Mouse (Mus musculus): ENCODE results near the gene Hcst. TPM values are rescaled to one million over a fixed set of nuclear protein-coding genes. Genes with fewer than 3 reads are reported as not detected.

Hcst gene
- polyA plus RNA-seq, 1 experiment: not detected

DNA sequence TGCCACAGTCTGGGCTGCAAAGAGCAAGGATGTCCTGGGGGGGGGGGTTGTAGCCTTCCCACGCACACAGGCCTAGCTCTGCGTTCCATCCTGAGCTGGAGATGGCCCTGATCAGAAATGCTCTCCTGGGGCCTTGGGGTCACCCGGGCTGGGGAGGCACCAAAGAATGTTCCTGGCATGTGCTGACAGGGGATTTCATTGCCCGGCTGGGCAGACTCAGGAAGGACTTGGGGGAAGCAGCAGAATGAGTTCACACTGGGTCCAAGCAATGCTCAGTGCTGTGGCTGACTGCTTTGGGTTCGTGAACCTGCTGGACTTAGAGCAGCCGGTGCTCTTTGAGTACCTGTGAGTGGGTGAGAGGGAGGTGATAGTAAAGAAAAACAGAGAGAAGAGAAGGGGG, 39.8 kb upstream of the Hcst start:
- Histone ChIP-seq H3ac (ENCODE audit: control insufficient read depth, insufficient read length) (no peak overlapping the region), H3K4me3 (no peak overlapping the region), H3K36me3 (ENCODE audit: control insufficient read depth, insufficient read depth) (no peaks in the 10 kb centered on the region), H3K79me2 (ENCODE audit: control insufficient read depth, insufficient read depth) (no peaks in the 10 kb centered on the region), H3K4me2 (ENCODE audit: low read depth) (no peak overlapping the region), H3K27me3 (ENCODE audit: control insufficient read depth, insufficient read depth, insufficient read length) (peaks cover 82% of the 10 kb centered on the region)
- TF ChIP-seq SRF (IDR thresholded peaks at IDR 0.05; ENCODE audit: control insufficient read depth, insufficient read length, low read depth) (no peak), POLR2A (IDR thresholded peaks at IDR 0.05; ENCODE audit: insufficient read length, low read depth) (no peak), MYOG (IDR thresholded peaks at IDR 0.05; ENCODE audit: control insufficient read depth in 1 of 3, insufficient read depth in 1 of 3, insufficient read length in 2 of 3, low read depth in 2 of 3) (no peak), MAX (IDR thresholded peaks at IDR 0.05; ENCODE audit: low read depth) (no peak), E2F4 (IDR thresholded peaks at IDR 0.05; ENCODE audit: insufficient read depth) (no peak), TCF3 (IDR thresholded peaks at IDR 0.05; ENCODE audit: insufficient read length, low read depth) (no peak), TCF12 (IDR thresholded peaks at IDR 0.05; ENCODE audit: insufficient read depth, poor library complexity, severe bottlenecking) (no peak), MYOD1 (IDR thresholded peaks at IDR 0.05; ENCODE audit: control insufficient read depth in 1 of 3, insufficient read length in 2 of 3, low read depth in 2 of 3) (no peak), USF1 (IDR thresholded peaks at IDR 0.05; ENCODE audit: low read depth) (no peak), POLR2AphosphoS2 (IDR thresholded peaks at IDR 0.05; ENCODE audit: insufficient read length, low read depth) (no peak), CEBPB (IDR thresholded peaks at IDR 0.05; ENCODE audit: insufficient read depth, poor library complexity, severe bottlenecking) (no peak), REST (IDR thresholded peaks at IDR 0.05; ENCODE audit: insufficient read depth, insufficient read length) (no peak)

DNA sequence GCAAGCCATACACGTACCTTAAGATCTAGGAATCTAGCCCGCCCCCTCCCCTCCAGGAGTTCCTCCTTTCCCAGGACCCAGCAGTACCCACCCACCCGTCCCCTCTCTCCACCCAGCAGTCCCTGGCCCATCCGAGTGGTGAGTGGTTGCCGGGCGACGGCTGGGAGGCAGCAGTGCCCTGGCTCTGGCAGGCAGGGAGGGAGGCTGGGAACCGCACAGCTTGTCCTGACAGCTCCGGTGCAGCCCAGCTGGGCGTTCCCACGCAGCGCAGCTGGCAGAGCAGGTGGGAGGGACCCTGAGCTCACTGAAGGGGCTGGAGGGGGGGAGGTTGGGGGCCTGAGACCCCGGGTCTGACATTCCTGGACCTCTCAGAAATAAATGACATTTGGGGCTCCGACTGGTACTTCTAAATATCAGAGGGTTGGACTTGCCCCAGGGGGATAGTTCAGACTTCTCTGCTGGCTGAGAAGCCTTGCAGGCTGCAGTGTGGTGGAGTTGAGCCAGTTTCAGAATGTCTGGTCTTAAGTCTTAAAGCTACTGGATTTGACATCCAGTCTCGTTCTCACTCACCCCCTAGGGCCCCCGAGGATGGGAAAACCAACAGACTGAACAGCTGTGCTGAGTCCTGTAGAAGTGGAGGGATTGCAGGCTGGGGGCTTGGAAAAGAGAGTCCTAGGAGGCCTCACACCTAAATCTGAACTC, 38.1 kb upstream of the Hcst start, which contains the start of the genes Kirrel2 and Nphs1:
TSS of gene Kirrel2 (minus strand) at position 62 of the 702 bp plus-strand sequence.
TSS of gene Nphs1 (plus strand) at position 687 of the 702 bp plus-strand sequence.
- no peak within 1 kb of the TSS for H3K4me3 ChIP-seq

DNA sequence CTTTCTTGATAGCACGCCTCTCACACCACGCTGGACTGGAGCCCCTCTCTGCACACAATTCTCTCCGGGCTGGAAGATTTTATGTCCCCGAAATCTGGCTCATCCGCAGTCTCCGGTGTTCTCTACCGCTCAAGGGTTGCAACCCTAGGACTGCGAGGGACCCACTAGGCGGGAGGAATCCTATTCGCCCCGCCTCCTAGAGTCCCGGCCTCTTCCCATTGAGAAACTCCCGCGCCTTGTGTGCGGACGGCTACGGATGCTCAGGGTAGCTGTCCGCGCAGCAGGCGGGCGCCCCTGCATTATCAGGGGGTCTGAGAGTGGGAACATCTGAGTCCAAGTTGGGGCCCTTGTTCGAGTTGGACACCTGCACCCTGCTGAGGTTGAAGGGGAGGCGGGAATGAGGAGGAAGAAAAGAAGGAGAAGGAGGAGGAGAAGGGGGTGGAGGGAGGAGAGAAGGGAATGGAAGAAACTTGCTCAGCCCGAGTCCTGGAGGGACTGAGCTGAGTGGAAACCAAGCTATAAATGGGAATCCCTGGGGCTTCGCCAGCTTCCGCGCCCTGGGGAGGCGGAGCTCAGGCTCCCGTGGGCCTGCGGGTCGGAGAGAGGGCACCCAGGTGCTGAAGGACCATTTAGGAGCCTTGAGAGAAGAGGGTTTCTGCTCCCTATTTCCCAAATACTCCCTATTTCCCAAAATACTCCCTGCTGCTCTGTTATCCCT, 37.4 kb upstream of the Hcst start:
- Histone ChIP-seq H3K4me3 (no peak overlapping the region), H3ac (ENCODE audit: control insufficient read depth, insufficient read length) (no peak overlapping the region)
- TF ChIP-seq TCF12 (IDR thresholded peaks at IDR 0.05; ENCODE audit: insufficient read depth, poor library complexity, severe bottlenecking) (no peak), E2F4 (IDR thresholded peaks at IDR 0.05; ENCODE audit: insufficient read depth) (no peak), MYOD1 (IDR thresholded peaks at IDR 0.05; ENCODE audit: control insufficient read depth in 1 of 3, insufficient read length in 2 of 3, low read depth in 2 of 3) (no peak), SRF (IDR thresholded peaks at IDR 0.05; ENCODE audit: control insufficient read depth, insufficient read length, low read depth) (no peak), POLR2AphosphoS2 (IDR thresholded peaks at IDR 0.05; ENCODE audit: insufficient read length, low read depth) (no peak), MAX (IDR thresholded peaks at IDR 0.05; ENCODE audit: low read depth) (no peak)

More for the DNA sequence above, 38.1 kb upstream of the Hcst start, which contains the start of the genes Kirrel2 and Nphs1:
- Histone ChIP-seq H3ac (ENCODE audit: control insufficient read depth, insufficient read length) (no peak within 1 kb of the TSS), H3K27me3 (ENCODE audit: control insufficient read depth, insufficient read depth, insufficient read length) (peaks cover 88% of the 10 kb centered on the region), H3K79me2 (ENCODE audit: control insufficient read depth, insufficient read depth) (no peaks in the 10 kb centered on the region), H3K36me3 (ENCODE audit: control insufficient read depth, insufficient read depth) (no peaks in the 10 kb centered on the region), H3K4me2 (ENCODE audit: low read depth) (no peak within 1 kb of the TSS)
- TF ChIP-seq MYOD1 (IDR thresholded peaks at IDR 0.05; ENCODE audit: control insufficient read depth in 1 of 3, insufficient read length in 2 of 3, low read depth in 2 of 3) (no peak), CEBPB (IDR thresholded peaks at IDR 0.05; ENCODE audit: insufficient read depth, poor library complexity, severe bottlenecking) (no peak), TCF3 (IDR thresholded peaks at IDR 0.05; ENCODE audit: insufficient read length, low read depth) (no peak), POLR2AphosphoS2 (IDR thresholded peaks at IDR 0.05; ENCODE audit: insufficient read length, low read depth) (no peak), USF1 (IDR thresholded peaks at IDR 0.05; ENCODE audit: low read depth) (no peak), SRF (IDR thresholded peaks at IDR 0.05; ENCODE audit: control insufficient read depth, insufficient read length, low read depth) (no peak), TCF12 (IDR thresholded peaks at IDR 0.05; ENCODE audit: insufficient read depth, poor library complexity, severe bottlenecking) (no peak)

DNA sequence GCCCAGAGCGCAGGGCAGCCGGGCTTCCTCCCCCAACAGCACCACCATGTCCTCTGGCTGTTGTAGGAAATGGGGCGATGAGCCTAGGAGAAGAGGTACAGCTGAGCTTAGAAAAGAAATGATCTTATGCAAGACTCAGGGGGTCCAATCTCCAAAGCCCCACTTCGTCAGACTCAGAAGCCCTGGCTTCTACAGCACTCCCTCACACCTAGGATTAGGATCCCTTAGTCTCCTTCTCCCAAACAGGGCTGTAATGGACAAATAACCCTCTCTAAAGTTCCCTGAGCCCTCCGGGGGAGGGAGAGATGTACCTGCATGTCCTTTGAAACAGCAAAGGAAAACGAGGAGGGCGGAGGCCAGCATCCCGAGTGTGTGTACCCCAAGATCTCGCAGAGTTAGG, 36.8 kb upstream of the Hcst start:
- TF ChIP-seq MAX (IDR thresholded peaks at IDR 0.05; ENCODE audit: low read depth): no peak
- TF ChIP-seq CEBPB (IDR thresholded peaks at IDR 0.05; ENCODE audit: insufficient read depth, poor library complexity, severe bottlenecking): no peak
- TF ChIP-seq POLR2A (IDR thresholded peaks at IDR 0.05; ENCODE audit: insufficient read length, low read depth): no peak
- no peak for TF ChIP-seq TCF12 (IDR thresholded peaks at IDR 0.05; ENCODE audit: insufficient read depth, poor library complexity, severe bottlenecking)
- TF ChIP-seq MYOG (IDR thresholded peaks at IDR 0.05; ENCODE audit: control insufficient read depth in 1 of 3, insufficient read depth in 1 of 3, insufficient read length in 2 of 3, low read depth in 2 of 3): no peak
- no peak for TF ChIP-seq E2F4 (IDR thresholded peaks at IDR 0.05; ENCODE audit: insufficient read depth)
- TF ChIP-seq REST (IDR thresholded peaks at IDR 0.05; ENCODE audit: insufficient read depth, insufficient read length): no peak
- TF ChIP-seq POLR2AphosphoS2 (IDR thresholded peaks at IDR 0.05; ENCODE audit: insufficient read length, low read depth): no peak
- no peak for TF ChIP-seq SRF (IDR thresholded peaks at IDR 0.05; ENCODE audit: control insufficient read depth, insufficient read length, low read depth)
- TF ChIP-seq USF1 (IDR thresholded peaks at IDR 0.05; ENCODE audit: low read depth): no peak
- TF ChIP-seq TCF3 (IDR thresholded peaks at IDR 0.05; ENCODE audit: insufficient read length, low read depth): no peak
- no peak for TF ChIP-seq MYOD1 (IDR thresholded peaks at IDR 0.05; ENCODE audit: control insufficient read depth in 1 of 3, insufficient read length in 2 of 3, low read depth in 2 of 3)
- H3K36me3 ChIP-seq (ENCODE audit: control insufficient read depth, insufficient read depth): no peaks in the 10 kb centered on the region
- H3K79me2 ChIP-seq (ENCODE audit: control insufficient read depth, insufficient read depth): no peaks in the 10 kb centered on the region
- H3K4me2 ChIP-seq (ENCODE audit: low read depth): no peak overlapping the region
- no peak overlapping the region for H3ac ChIP-seq (ENCODE audit: control insufficient read depth, insufficient read length)
- peaks cover 81% of the 10 kb centered on the region for H3K27me3 ChIP-seq (ENCODE audit: control insufficient read depth, insufficient read depth, insufficient read length)
- no peak overlapping the region for H3K4me3 ChIP-seq

More for the DNA sequence above, 37.4 kb upstream of the Hcst start:
- Histone ChIP-seq H3K27me3 (ENCODE audit: control insufficient read depth, insufficient read depth, insufficient read length) (peaks cover 87% of the 10 kb centered on the region), H3K4me2 (ENCODE audit: low read depth) (no peak overlapping the region), H3K79me2 (ENCODE audit: control insufficient read depth, insufficient read depth) (no peaks in the 10 kb centered on the region), H3K36me3 (ENCODE audit: control insufficient read depth, insufficient read depth) (no peaks in the 10 kb centered on the region)

Data from myocyte (in vitro differentiated cells).